Mouse (Mus musculus) forebrain, embryonic 13.5 days (tissue): Measurements from ENCODE around the gene Usp35. TPM values are rescaled to one million over a fixed set of nuclear protein-coding genes. Genes with fewer than 3 reads are reported as not detected.

Source experiments
- ATAC-seq: fragments of 200-750 bp; cut with Nextera tagmentation; 2 replicates; pipeline ENCODE4 v1.8.0; 2017
- H3K27ac ChIP-seq: fragments of 300-500 bp; sonication (generic); 2 replicates; pipeline ENCODE4 v1.5.1; 2015; ENCODE audit warnings: inconsistent platforms, mild to moderate bottlenecking, moderate library complexity
- H3K27me3 ChIP-seq: fragments of 300-500 bp; sonication (generic); 2 replicates; pipeline ENCODE4 v1.6.1; 2015; ENCODE audit warnings: mild to moderate bottlenecking, inconsistent platforms
- H3K36me3 ChIP-seq: fragments of 300-500 bp; sonication (generic); 2 replicates; pipeline ENCODE4 v1.6.1; 2015; ENCODE audit warnings: mild to moderate bottlenecking, inconsistent platforms; ENCODE audit not compliant: poor library complexity, severe bottlenecking
- H3K4me1 ChIP-seq: fragments of 300-500 bp; sonication (generic); 2 replicates; pipeline ENCODE4 v1.6.1; 2015; ENCODE audit warnings: inconsistent platforms
- H3K4me2 ChIP-seq: fragments of 300-500 bp; sonication (generic); 2 replicates; pipeline ENCODE4 v1.6.1; 2015; ENCODE audit warnings: inconsistent platforms, mild to moderate bottlenecking, moderate library complexity
- H3K4me3 ChIP-seq: fragments of 300-500 bp; sonication (generic); 2 replicates; pipeline ENCODE4 v1.5.1; 2015; ENCODE audit warnings: mild to moderate bottlenecking, inconsistent platforms
- H3K9ac ChIP-seq: fragments of 300-500 bp; sonication (generic); 2 replicates; pipeline ENCODE4 v1.6.1; 2015; ENCODE audit warnings: mild to moderate bottlenecking, inconsistent platforms
- H3K9me3 ChIP-seq: fragments of 300-500 bp; sonication (generic); replicated peaks from 2 replicates; pipeline ENCODE4 v1.6.1; 2016; ENCODE audit warnings: inconsistent platforms
- WGBS: fragments of 180-500 bp; shearing (Covaris S2); methylation state at CpG from one replicate; pipeline ENCODE4 v1.1.7; 2015; 5-methylcytosine and 5-hydroxymethylcytosine counted together
- polyA plus RNA-seq: library from polyadenylated mRNA; unstranded; fragments of >200 nt; fragmentation: Nextera tagmentation; extraction: Ambion mirVana; gene quantifications from 2 replicates; pipeline ENCODE4 v1.2.1, GENCODE M21; 2015

Usp35 gene
- polyA plus RNA-seq, 1 experiment from 2014 or later = 2.9 TPM

DNA sequence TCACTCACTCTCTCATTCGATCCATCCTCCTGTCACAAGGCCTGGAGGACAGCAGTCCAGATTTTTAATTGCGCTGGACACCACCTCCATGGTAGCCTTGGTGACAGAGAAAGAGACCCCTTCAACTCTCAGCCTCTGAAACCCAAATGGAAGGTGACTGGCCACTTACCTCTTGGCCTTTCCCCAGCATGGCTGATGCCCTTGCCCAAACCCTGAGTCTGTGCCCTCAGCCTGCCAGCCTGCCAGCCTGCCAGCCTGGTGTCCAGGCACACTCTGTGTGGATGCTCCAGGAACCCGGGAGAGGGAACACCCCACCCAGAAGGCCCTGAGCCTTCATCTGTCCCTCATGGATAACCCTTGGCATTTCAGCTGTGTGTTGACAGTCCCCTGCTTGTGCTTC is 2.1 kb downstream of the Usp35 start:
- Histone ChIP-seq H3K9me3 (no peaks in the 10 kb centered on the region), H3K36me3 (no peaks in the 10 kb centered on the region), H3K4me2 (no peak overlapping the region), H3K4me1 (peaks cover 36% of the 10 kb centered on the region), H3K27me3 (peaks cover 29% of the 10 kb centered on the region), H3K27ac (no peak overlapping the region), H3K4me3 (no peak overlapping the region), H3K9ac (no peak overlapping the region)
- 79% methylated on average over 3 of the region's 3 CpGs for WGBS
- no peak for ATAC-seq

DNA sequence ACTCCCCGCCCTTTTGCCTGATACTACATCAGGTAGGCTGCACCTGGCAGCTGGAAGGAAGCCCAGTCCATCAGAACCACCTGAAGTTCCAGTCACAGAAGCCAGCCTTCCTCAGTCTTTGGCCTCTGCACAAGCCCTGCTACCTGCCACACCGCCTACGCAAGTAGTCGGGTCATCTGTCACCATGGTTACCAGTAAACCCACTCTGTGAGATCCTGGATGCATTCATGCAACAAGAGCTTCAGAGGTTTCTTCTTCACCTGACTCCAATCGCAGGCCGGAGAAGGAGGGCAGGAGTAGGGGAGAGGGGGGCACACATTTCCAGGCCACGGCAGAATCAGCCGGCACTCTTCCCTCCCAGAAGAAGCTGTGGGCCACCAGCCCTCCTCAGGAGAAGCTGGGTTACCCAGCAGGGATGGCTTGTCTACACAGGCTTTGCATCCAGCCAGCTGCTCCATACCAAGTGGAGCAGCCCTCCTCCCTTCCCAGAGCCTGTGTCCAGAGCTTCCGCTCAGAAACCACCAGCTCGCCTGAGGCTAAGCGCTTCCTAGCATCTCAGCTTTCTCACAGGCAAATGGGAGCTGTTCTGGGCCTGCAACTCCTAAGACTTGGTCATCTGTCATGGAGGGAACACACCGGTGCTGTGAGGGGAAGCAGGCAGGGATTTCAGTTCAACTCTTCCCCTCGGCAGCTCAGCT is 2.8 kb downstream of the Usp35 start:
- WGBS = 70% methylated on average over 13 of the region's 13 CpGs
- no peaks in the 10 kb centered on the region for H3K9me3 ChIP-seq

DNA sequence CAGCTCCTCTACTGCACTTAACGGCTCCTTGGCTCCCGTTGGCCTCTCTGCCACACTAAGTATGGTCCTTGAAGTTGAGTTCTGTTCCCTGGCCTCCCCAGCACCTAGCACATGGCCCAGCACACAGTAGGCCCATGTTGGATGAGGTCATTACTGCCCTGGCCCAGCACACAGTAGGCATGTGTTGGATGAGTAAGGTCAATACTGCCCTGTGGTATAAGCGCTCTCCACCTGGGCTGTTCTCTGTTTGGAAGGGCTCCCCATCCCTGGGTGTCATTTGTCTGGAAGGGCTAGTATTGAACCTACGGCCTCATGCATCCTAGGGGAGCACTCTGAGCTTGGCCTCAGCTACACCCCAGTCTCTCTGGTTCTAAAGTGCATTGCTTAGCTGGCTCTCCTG is 4.4 kb downstream of the Usp35 start:
- Histone ChIP-seq H3K9ac (no peak overlapping the region), H3K27me3 (peaks cover 40% of the 10 kb centered on the region), H3K27ac (no peak overlapping the region), H3K4me3 (no peak overlapping the region), H3K9me3 (no peaks in the 10 kb centered on the region), H3K4me2 (no peak overlapping the region), H3K4me1 (peaks cover 25% of the 10 kb centered on the region), H3K36me3 (peaks cover 5% of the 10 kb centered on the region; the same call in 1 of the 2 replicates)
- no peak for ATAC-seq
- 95% methylated on average over 4 of the region's 4 CpGs for WGBS

More for the DNA sequence above, 2.8 kb downstream of the Usp35 start:
- no peak for ATAC-seq
- Histone ChIP-seq H3K9ac (peak overlapping the region; percentile 40; the same call in 1 of the 2 replicates), H3K4me3 (no peak overlapping the region), H3K4me1 (peaks cover 36% of the 10 kb centered on the region), H3K4me2 (no peak overlapping the region), H3K36me3 (no peaks in the 10 kb centered on the region; the same call in 1 of the 2 replicates), H3K27ac (no peak overlapping the region), H3K27me3 (peaks cover 36% of the 10 kb centered on the region)

GRCm38 (mm10) chr7:97325156-97325985 is 6.4 kb downstream of the Usp35 start:
- H3K27me3 ChIP-seq = peaks cover 40% of the 10 kb centered on the region
- H3K4me3 ChIP-seq = peak overlapping the region; percentile 32
- H3K9me3 ChIP-seq = no peaks in the 10 kb centered on the region
- peak overlapping the region; percentile 60 for H3K4me2 ChIP-seq
- ATAC-seq = peak; percentile 60
- H3K36me3 ChIP-seq = peaks cover 10% of the 10 kb centered on the region; the same call in 1 of the 2 replicates
- H3K27ac ChIP-seq = no peak overlapping the region
- peaks cover 15% of the 10 kb centered on the region for H3K4me1 ChIP-seq
- WGBS = 16% methylated on average over 92 of the region's 96 CpGs
- no peak overlapping the region; the same call in 1 of the 2 replicates for H3K9ac ChIP-seq

- ATAC-seq = no peak
- Histone ChIP-seq H3K36me3 (peaks cover 10% of the 10 kb centered on the region; the same call in 1 of the 2 replicates), H3K9ac (no peak overlapping the region), H3K9me3 (no peaks in the 10 kb centered on the region), H3K27ac (no peak overlapping the region), H3K4me3 (no peak overlapping the region), H3K4me2 (no peak overlapping the region), H3K27me3 (peaks cover 40% of the 10 kb centered on the region), H3K4me1 (peaks cover 13% of the 10 kb centered on the region)
- 93% methylated on average over 8 of the region's 8 CpGs for WGBS
Measured at GRCm38 (mm10) chr7:97324342-97324741, 7.5 kb downstream of the Usp35 start.

DNA sequence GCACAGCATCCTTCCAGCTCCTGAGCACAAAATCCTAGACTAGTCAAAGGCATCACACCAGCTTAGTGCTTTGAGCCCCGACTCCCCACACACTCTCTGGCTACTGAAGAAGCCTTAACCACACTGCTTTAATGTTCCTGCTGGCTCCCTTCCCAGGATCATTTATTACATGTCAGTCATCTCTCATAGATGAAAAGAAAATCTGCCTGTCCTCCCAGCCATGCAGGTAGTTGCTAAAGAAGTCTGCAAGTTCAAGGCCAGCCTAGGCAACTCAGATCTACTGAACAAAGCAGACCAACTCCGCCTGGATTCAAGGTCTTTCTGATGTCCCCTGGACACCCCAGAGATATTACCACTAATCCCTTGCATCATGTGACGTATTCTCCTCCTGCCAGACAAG is 14.1 kb downstream of the Usp35 start:
- H3K27me3 ChIP-seq = no peaks in the 10 kb centered on the region
- no peak overlapping the region for H3K4me3 ChIP-seq
- peaks cover 25% of the 10 kb centered on the region; the same call in 1 of the 2 replicates for H3K36me3 ChIP-seq
- 89% methylated on average over 3 of the region's 3 CpGs for WGBS
- ATAC-seq = no peak
- H3K9ac ChIP-seq = no peak overlapping the region
- no peaks in the 10 kb centered on the region for H3K9me3 ChIP-seq
- H3K27ac ChIP-seq = no peak overlapping the region
- no peaks in the 10 kb centered on the region for H3K4me1 ChIP-seq
- no peak overlapping the region for H3K4me2 ChIP-seq

- no peak overlapping the region for H3K27ac ChIP-seq
- H3K36me3 ChIP-seq = peaks cover 41% of the 10 kb centered on the region
- no peaks in the 10 kb centered on the region for H3K27me3 ChIP-seq
- H3K4me3 ChIP-seq = no peak overlapping the region
- 90% methylated on average over 6 of the region's 6 CpGs for WGBS
- no peaks in the 10 kb centered on the region for H3K4me1 ChIP-seq
- no peaks in the 10 kb centered on the region for H3K9me3 ChIP-seq
- no peak overlapping the region for H3K4me2 ChIP-seq
- no peak overlapping the region for H3K9ac ChIP-seq
- no peak for ATAC-seq
Measured at GRCm38 (mm10) chr7:97315656-97316055, 16.2 kb downstream of the Usp35 start.

DNA sequence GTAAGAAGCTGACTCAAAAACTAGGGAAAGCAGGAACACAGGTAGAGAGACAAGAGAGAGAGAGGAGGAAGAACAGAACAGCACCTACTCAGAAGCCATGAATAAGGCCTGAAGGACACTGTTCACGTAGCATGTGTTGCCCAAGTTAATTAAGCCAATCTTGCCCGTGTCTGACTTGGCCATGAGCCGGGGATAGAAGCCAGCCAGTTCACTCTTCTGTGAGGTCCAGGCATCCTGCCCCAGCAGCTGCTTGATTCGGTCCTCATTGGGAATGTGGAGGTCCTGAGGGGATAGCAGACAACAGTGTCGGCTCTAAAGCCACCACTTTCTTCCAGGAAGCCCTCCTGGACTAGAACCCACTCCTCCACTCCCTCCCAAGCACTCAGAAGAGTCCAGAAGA is 17.2 kb downstream of the Usp35 start:
- no peak overlapping the region for H3K4me3 ChIP-seq
- H3K27me3 ChIP-seq = no peaks in the 10 kb centered on the region
- no peak for ATAC-seq
- no peaks in the 10 kb centered on the region for H3K4me1 ChIP-seq
- peaks cover 51% of the 10 kb centered on the region for H3K36me3 ChIP-seq
- WGBS = 87% methylated on average over 5 of the region's 5 CpGs
- no peaks in the 10 kb centered on the region for H3K9me3 ChIP-seq
- H3K9ac ChIP-seq = no peak overlapping the region
- no peak overlapping the region for H3K27ac ChIP-seq
- no peak overlapping the region for H3K4me2 ChIP-seq

GRCm38 (mm10) chr7:97313364-97313995 is 18.3 kb downstream of the Usp35 start:
- no peaks in the 10 kb centered on the region for H3K27me3 ChIP-seq
- no peak overlapping the region for H3K27ac ChIP-seq
- no peaks in the 10 kb centered on the region for H3K4me1 ChIP-seq
- no peak overlapping the region for H3K4me3 ChIP-seq
- H3K4me2 ChIP-seq = no peak overlapping the region
- no peak for ATAC-seq
- H3K9ac ChIP-seq = no peak overlapping the region
- H3K36me3 ChIP-seq = peaks cover 63% of the 10 kb centered on the region
- WGBS = 82% methylated on average over 7 of the region's 7 CpGs
- no peaks in the 10 kb centered on the region for H3K9me3 ChIP-seq

GRCm38 (mm10) chr7:97312856-97313255 is 19.0 kb downstream of the Usp35 start:
- 84% methylated on average over 6 of the region's 6 CpGs for WGBS

DNA sequence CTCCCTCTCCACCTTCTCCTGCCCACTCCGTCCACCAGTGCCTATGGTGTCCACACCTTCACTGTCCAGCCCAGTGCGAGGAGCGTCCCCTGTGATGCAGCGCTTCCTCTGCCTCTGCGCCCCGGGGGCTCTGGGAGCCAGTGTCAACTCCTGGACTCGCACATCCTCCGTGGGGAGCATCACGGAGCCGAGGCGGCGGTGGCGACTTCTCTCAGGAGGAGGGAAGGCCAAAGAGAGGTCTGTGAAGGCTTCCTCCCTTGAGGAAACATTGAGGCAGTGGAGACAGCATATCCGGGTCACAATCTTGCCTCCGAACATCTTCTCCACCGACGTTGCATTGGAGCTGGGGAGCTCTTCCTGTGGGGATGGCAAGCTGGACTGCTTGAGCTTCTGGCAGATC is 19.6 kb downstream of the Usp35 start:
- WGBS = 90% methylated on average over 17 of the region's 17 CpGs
- Histone ChIP-seq H3K36me3 (peaks cover 68% of the 10 kb centered on the region), H3K9me3 (no peaks in the 10 kb centered on the region), H3K4me3 (no peak overlapping the region), H3K27me3 (no peaks in the 10 kb centered on the region), H3K4me2 (no peak overlapping the region), H3K9ac (no peak overlapping the region), H3K4me1 (no peaks in the 10 kb centered on the region), H3K27ac (no peak overlapping the region)
- ATAC-seq = no peak

More at GRCm38 (mm10) chr7:97312856-97313255, 19.0 kb downstream of the Usp35 start:
- no peaks in the 10 kb centered on the region for H3K4me1 ChIP-seq
- H3K27ac ChIP-seq = no peak overlapping the region
- H3K27me3 ChIP-seq = no peaks in the 10 kb centered on the region
- H3K9me3 ChIP-seq = no peaks in the 10 kb centered on the region
- no peak for ATAC-seq
- no peak overlapping the region for H3K4me3 ChIP-seq
- H3K9ac ChIP-seq = no peak overlapping the region
- H3K4me2 ChIP-seq = no peak overlapping the region
- peaks cover 67% of the 10 kb centered on the region for H3K36me3 ChIP-seq

DNA sequence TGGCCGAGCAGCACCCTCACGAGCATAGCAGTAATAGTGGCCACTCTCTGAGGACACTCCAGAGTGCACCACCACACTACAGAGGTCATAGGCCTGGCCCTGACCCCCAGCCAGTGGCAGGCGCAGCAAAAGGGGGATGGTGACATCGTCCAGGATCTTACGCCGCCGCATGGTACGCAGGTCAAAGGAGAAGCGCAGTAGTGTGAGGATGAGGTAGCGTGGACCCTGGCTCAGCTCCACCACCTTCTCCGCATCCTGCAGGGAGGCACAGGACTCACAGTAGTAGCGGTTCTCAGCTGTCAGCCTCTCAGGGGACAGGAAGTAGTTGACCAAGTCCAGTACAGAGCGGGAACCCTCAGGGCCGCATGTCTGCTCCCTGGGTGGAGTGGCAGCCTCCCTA is 20.2 kb downstream of the Usp35 start:
- H3K36me3 ChIP-seq = peaks cover 74% of the 10 kb centered on the region

More for the DNA sequence above, 20.2 kb downstream of the Usp35 start:
- H3K4me3 ChIP-seq = no peak overlapping the region
- no peak overlapping the region for H3K9ac ChIP-seq
- no peaks in the 10 kb centered on the region for H3K27me3 ChIP-seq
- no peaks in the 10 kb centered on the region for H3K9me3 ChIP-seq
- 95% methylated on average over 14 of the region's 14 CpGs for WGBS
- no peaks in the 10 kb centered on the region for H3K4me1 ChIP-seq
- H3K27ac ChIP-seq = no peak overlapping the region
- ATAC-seq = no peak
- H3K4me2 ChIP-seq = no peak overlapping the region
